Mouse (Mus musculus) cerebellum, adult 18-20 months (tissue): ENCODE measurements at regions not wholly inside any gene's neighbourhood (a gene's known extent, or its start where the extent isn't known, plus 50 kb on each side); places are given as distances from the start of the nearest gene placed in this dataset.

Experiments
- DNase-seq, 2 experiments: peaks; one replicate each; pipeline ENCODE4 v3.0.0; 2021

DNA sequence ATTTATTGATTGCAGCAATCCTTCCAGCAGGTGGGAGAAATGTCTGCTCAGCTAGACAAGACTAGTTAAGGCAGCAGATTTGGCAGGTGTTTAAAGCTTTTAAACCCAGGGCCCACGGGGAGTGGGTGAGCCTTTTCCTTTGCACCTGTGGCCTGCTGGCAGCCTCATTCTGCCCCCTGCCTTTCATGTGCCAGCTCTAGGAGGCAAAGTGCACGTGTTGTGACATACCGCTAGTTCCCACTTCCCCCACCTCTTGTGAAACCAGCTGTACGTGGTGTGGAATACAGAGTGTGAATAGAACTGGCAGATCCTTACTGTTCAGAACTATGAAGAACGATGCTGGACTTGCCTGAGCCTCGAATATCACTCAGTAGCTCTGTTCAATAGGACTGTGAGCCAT, 292.6 kb upstream of the Mmadhc start:
- DNase-seq = no peak

DNA sequence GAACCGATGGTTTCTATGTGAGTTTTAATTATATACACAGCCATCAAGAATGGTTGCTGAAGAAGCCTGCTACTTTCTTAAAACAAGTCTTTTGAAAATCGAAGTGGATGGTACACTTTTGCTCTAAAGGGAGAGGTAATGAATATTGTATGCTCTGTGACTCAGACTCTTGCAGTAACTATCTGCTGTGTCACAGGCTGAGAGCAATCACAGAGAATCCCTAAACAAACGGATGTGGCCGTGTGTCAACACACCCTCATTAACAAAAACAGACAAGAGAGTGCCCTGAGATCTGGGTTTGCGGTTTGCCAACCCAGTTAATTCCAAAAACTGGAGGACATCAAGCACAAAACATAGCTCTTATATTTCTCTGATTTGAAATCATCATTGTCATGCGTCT, 292.1 kb upstream of the Mmadhc start:
- no peak for DNase-seq

DNA sequence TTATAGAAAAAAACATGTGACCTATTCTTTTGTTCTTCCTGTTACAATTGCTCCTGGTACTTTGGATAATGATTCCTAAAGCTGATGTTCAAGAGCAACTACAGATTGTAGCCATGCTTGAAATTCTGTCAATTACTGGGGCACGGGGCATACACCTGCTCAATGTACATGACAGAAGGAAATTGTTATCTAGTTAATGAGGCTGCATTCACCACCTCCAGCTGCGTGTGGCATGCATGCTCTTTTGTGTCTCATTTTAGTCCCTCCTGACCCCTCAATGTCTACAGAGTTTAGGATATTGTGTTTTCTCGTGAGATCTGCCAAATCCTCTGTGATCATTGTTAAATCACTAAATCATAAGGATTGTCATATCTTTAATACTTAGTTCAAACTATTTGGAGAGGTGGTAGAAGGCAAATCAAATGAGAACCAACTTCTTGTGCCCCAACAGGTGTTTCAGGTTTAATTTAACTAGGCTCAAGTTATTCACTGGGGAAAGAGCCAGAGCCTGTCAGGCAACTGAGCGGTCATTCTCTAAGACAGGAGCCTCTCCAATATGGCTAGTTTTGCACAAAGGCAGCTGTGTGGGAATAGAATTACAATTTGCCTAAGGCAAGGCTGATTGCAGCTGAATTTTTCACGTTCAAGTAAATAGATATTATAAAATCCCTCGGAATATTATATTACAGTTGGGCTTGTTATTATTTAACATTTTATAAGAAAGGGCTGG, 289.9 kb upstream of the Mmadhc start:
- DNase-seq = no peak

DNA sequence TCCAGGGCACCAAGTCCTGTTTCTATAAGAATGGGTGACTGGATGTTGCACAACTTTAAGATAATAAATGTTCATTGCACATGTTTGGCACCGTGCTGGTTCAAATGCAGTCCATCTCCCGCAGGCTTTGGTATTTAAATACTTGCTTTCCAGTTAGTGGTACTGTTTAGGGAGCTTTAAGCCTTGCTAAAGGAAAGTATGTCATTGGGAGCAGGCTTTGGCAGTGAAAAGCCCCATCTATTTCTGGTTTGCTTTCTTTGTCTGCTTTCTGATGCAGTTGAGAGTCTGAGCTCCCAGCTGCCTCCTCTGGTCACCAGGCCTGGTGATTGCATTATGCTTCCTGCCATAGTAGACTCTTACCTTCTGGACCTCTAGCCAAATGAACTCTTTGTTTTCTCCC, 283.0 kb upstream of the Mmadhc start:
- DNase-seq = no peak

DNA sequence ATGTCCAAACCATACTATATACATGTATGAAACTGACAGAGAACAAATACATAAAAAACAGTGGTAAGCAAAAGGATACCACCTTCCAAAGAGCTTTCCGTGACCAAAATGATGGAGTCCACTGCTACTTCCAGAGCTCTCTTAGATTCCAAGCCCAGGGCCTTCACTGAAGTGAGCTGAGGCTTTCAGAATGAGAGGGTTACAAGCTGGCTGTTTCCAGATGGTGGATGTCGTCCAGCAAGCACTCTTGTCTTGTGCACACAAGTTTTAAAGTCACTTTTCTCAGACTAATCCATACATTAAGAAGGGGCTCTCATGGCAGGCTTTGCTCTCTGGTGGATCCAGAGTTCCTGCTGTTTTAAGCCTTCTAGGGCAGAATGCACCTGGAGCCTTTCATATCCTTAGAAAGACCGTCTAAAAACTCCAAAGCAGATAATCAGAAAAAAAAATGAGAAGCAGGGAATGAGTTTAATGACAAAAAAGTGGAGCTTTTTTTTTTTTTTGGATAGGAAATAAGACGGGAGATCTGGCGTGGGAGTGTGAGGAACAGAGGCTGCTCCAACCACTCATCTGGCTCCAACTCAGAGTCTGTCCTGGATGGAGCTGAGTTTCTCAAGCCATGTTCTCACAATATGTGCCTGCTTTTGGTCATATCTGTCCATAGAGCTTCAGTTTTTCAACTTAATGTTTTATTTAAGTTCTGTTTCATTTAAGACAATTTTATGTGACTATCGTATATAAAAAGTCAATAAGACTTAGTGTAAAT, 281.9 kb upstream of the Mmadhc start:
- no peak for DNase-seq

DNA sequence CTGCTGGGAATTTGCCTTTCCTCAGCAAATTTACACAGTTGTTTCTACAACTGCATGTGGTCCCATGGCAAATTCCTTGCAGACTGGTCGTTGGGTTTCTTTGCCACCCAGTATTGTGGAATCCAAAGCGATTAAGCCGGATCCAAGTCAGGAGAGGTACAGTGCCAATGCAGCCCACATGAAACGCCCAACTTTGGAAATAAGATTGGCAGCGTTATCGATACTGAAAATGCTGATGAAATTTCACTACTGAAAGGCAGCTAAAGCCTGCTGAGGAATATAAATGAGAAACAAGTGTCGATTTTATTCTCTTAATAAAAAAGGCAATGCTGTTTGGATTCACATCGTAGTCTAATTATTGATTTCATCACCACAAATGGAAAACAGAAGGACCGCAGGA, 281.1 kb upstream of the Mmadhc start:
- no peak for DNase-seq

DNA sequence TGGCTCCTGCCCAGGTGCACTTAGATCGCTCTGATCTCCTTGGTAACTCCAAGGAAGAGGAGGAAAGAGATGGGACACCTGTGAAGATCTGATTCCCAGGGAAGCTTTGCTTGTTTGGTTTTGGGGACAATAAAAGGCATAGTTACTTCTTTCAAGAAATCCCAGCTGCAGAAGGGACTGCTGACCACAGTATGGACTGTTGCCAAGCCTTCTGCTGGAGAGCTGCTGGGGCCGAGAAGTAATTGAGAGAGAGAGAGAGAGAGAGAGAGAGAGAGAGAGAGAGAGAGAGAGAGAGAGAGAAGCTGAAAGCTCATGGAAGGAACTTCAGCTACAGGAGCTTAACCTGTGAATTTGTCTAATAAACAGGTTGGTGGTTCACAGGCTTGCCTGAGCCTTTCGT, 276.9 kb upstream of the Mmadhc start:
- DNase-seq = no peak

DNA sequence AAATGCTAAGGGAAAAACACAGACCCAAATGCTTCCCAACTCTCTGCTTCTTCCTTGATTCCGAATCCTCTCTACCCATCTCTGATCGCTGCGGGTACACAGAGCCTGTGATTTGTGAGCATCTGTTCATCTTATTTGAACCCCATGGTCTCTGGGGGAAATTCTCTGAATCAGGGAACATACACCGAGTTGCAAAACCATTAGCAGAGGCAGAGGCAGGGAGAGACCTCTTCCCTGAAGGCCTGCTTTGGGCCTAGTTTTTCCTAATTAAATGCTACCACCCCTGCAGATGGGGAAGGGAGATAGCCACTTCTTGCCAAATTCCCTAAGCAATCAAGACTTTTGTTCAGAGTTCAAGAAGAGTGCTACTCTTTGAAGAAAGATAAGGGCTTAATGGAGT, 274.4 kb upstream of the Mmadhc start:
- no peak for DNase-seq

DNA sequence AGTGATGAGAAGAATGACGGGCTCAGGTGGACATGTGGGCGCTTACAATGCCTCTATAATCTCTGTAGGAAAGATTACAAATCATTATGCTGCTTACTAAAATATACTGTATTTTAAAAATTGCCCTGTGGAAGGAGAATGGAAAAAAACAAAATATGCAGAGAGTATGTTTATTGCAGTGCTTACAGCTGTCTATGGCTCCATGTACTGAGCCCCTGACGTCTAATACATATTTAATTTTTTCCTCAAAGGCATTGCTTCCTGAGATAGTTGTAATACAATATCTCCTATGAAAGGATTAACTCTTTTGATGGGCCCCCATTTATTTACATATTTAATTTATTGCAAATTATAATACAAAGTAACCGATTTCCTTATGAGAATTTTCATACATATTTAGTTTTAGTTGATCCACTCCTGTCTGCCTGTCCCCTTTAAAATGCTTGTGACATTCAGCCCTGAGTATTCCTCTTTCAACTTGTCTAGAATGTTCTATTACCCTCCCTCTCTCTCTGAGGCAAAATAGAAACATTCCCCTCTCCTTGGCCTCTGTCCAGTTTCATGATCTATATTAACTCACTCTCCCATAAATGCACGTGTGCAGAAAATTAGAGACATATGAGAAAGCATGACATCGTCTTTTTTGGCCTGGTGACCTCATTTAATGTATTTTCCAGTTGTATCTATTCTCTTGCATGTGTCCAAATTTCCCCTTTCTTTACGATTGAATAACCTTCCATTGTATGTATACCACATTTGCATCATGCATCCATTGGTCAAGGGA, 273.1 kb upstream of the Mmadhc start:
- no peak for DNase-seq

DNA sequence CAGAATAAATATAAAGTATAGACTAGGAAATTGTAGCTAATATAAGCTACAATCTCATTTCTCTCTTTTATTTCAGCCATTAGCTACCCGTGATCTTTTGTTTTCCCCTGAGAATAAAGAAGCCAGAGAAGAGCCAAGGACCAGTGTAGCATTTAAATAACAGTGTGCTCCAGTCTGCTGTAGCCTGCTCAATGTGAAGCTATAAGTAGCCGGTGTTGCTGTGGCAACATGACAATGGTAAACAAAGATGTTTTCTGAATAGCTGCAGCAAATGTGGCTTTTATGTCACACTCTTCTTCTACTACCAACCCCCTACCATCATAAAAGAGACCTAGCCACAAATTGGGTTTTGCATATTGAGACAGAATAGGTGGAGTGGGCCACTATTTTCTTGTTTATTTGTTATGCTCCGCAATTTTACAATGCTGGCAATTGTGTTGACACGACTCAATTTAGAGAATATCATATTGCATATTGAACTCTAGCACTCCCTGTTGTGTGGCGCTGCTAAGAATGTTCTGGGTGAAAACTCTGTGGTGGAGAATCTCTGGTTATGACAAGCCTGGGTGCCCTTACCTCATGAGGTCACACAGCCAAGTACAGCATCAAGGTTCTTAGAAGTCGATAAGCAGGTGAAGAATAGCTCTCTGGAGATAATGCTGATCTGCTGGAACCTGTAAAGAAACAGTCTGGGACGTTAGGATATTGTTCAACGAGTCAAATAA, 272.3 kb upstream of the Mmadhc start:
- DNase-seq = no peak

DNA sequence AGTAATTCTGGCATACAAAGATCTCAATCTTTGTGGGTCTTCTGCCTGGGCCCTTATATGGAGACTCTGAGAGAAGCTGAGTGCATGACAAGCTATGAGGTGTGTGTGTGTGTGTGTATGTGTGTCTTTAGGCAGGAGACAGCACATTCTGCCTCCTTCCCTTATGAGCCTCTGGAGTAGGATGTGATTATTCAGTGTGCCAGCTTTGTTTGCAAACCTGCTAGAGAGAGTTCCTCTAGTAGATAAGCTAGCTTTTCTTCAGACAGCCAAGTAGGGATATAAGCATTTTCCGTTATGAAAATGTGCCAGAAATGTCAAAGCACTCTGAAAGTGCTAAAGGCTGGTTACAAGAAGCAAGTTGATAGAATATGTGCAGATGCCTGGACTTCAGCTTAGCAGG, 270.9 kb upstream of the Mmadhc start:
- no peak for DNase-seq

DNA sequence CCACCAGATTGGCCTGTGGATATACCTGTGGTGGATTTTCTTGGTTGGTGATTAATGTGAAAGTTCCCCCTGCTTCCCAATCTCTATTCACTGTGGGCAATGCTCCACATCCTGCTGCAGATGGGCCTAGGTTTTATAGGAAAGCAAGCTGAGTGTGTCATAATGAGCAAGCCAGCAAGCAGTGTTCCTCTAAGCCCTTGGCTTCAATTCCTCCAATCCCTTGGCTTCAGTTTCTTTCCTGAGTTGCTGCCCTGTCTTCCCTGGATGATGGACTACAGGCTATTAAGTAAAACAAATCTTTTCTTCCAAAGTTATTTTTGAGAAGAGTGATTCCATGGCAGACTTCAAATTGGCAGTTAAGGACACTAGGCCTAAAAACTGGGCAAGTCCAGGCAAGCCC, 257.4 kb upstream of the Mmadhc start:
- no peak for DNase-seq

DNA sequence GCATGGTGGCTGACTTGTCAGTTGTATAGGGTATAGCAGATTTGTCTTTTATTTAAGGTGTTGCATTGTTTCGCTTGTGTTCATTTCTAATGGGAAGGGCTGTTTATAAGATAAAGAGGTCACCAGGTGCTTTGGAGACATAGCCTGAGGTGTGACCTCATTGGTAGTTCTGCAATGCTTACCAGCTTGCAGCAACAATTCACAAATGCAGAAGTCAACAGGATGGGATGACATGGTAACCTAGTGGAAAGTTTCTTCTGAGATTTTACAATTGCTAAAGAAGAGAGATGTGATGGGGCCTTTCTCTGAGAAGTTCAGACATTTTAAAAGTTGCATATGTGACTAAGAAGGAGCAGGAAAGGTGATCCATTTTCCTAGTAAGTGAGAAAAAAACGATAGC, 255.8 kb upstream of the Mmadhc start:
- DNase-seq = no peak

DNA sequence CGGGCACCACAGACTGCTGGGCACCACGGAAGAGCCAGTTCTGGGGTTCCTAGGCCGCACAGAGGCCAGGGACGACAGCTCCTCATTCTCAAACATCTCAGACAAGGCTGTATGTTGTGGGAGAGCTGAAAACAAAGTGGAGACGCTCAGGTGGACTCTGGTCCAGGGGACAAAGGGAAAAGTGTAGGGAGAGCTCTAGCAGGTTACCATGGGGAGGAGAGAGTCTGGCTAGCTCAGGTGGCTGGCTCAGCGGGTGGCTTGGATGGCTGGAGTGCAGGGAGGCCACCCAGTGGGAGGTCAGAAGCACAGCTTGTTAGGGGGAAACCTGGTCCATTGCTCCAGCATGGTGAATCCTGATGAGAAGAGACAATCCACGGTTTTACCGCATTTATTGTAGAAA, 253.3 kb upstream of the Mmadhc start:
- no peak for DNase-seq

DNA sequence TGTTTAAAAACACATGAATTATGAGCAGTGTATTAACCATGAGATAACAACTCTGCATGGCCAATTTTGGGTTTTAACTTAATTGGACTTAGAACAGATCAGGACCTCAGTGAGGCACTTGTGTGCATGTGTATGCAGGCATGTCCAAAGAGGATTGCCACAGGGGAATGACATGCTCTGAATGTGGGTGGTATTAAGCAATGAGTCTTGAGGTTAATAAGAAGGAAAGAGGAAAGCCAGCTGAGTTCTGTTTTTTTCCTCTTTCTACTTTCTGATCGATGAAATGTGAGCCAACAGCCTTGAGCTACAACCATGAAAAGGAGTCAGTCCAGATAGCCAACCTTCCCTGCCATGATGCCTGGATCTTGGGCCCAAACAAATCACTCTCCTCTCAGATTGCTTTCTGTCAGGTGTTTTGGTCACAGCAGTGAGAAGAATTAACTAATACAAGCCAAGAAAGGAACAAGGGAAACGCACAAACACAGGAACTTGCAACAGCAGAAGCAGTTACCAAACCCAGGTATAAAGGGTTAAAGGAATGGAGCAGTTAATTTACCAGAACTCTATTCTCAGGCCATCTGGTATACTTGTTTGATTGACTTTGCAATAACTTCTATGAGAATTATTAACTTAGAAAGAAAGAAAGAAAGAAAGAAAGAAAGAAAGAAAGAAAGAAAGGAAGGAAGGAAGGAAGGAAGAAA, 243.3 kb upstream of the Mmadhc start:
- DNase-seq = no peak

DNA sequence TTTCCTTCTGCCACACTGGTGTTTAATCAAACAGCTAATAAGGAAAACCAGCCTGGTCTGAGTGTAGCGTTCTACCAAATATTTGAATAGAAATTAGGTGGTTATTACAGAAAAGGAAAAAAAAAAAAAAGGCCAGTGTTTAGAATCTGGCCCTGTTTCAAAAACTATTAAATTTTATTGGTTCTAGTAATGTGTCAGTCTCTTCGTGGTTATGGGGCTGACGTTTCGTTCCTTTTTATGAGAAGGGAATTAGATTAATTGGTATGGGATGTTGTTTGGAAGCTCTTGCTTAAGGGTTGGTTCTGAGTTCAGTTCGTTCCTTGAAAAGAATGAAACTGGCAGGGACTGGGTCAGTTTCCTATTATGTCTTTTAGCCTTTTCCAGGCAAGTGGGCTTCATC, 241.5 kb upstream of the Mmadhc start:
- no peak for DNase-seq

DNA sequence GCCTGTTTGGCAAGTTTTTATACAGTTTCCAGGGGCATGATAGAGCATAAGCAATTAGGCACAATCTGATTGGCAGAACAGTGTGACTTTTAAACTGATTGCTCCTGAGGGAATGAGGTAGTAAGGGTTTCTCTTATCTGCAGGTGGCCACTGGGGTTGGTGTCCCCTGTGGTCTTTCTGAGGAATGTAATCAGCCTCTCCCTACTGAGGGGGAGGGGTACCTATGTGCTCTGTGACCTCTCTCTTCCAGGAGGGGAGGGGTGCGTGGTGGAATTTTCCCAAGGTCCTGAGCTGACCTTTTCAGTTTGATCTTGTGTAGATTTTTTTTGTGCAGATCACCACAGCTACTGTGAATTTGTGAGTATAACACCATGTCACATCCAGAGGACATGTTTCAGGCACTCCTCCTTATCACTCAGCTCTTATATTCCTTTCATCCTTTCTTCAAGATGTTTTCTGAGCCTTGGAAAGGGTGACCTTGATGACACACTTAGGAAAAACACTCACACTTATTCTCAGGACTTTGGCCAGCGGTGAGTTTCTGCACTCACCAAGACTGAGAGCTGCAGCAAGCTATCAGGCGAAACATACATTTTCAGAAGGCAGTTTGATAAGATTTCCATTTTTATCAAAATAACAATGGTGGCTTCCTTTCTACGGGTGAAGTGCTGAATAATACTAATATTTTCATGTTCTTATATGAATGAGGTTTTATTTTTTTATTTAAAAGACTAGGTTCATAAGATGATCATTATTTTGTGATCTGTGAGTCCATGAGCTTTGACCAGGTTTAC, 238.7 kb upstream of the Mmadhc start:
- no peak for DNase-seq

DNA sequence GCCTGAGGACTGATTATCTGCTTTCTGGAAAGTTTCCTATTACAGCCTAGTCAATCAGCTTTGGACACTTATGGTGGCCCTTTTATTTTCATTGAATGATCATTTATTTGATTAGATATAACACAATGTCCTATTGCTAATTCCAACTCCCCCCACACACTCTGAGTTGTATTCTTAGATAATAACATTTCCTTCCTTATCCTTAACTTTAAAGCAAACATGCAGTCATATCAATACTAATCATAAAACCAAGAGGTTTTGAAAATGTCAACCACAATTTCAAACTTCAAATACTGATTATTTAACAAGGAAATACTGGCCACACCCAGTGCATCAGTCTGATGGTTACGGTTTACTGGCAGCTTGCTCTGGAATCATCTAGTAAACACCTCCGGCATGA, 237.1 kb upstream of the Mmadhc start:
- DNase-seq = no peak

DNA sequence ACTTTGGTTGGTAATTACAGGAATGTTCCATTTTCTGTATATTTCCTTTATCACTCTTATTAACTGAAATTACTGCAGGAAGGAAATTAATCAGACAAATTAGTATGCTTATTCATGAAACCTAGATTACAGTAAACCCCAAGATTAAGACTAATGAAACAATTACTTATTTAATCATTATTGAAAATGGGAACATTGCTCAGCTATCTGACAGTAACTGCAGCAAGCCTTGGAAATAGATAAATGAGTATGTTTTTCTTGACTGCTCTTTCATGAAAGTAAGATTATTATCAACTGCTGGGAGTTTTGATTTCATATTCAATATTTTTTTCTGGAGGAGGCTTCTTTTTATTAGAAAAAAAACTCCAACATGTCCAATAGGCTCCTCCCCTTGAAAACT, 230.8 kb upstream of the Mmadhc start:
- no peak for DNase-seq

DNA sequence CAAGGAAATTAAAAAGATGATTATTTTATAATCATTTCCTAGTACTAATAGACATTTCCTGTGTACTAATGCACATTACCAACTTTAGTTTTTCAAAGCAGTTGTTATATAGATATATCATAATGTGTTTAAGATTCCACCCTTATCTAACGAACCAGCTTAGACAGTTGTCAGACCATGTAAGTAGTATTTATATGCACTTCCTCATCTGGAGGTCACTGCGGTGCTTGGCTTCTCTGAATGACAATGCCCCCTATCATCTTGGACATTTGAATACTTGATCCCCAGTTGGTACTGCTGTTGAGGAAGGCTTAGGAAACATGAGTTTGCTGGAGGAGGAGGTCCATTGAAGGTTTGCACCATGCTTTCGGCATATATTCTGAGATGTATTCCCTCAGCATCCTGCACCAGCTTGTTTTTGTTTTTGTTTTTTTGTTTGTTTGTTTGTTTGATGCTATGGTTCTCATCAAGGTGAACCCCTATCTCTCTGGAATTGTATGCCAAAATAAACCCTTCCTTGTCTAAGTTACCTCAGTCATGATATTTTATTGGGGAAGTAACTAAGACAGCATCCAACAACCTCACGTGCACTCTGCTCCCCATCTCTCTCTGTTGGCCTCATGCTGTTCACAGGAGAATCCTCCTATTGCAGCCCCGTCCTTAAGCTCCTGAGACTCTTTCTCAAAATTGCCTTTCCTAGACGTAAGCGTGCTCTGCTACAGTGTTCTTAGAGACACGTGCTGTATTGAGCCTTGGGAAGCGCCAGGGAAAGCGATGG, 228.4 kb upstream of the Mmadhc start:
- no peak for DNase-seq

DNA sequence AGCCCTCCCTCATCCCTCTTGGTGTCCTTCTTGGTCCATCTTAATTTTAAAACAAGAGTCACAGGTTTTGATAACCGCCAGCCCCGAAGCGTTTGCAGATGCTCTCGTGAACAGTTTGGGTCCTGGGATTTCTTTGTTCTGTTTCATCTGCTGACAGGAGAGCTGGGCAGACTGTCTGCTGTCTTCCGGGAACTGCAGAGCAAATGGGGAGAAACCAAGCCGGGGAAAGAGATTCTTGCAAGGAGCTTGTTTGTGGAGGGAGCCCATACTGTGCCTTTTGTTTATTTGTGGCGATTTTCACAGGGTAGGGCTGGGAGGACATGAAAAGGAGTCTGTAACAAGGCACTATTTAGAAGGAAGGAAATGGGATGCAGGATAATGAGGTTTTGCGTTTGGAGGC, 223.6 kb upstream of the Mmadhc start:
- no peak for DNase-seq
